Mouse (Mus musculus): ENCODE data around the gene Cenpm.

Cenpm gene

GRCm38 (mm10) chr15:82243311-82243710, 1.2 kb downstream of the Cenpm start:
- DNase-seq (ENCODE audit: low read depth), result no peak

DNA sequence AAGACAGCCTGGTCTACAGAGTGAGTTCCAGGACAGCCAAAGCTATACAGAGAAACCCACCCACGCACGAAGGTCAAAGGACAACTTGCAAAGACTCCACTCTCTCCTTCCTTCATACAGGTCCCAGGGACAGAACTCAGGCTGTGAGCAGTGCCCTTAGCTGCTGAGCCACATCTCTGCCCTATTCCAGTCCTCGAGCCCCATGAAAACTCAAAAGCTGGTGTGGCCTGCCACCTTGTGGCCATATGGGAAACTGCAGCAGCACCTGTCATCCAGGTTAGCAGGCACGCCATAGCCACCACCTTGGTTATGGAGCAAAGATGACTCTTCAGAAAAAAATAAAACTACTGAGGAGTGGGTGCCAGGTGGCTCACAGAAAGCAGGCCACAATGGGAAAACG, 8.0 kb downstream of the Cenpm start:
- peak; percentile 91 for DNase-seq (ENCODE audit: low read depth)

- DNase-seq (ENCODE audit: low read depth), result no peak
Observed at GRCm38 (mm10) chr15:82235661-82236060, 8.9 kb downstream of the Cenpm start.

GRCm38 (mm10) chr15:82232651-82233050, 11.9 kb downstream of the Cenpm start:
- DNase-seq (ENCODE audit: low read depth), result no peak

DNA sequence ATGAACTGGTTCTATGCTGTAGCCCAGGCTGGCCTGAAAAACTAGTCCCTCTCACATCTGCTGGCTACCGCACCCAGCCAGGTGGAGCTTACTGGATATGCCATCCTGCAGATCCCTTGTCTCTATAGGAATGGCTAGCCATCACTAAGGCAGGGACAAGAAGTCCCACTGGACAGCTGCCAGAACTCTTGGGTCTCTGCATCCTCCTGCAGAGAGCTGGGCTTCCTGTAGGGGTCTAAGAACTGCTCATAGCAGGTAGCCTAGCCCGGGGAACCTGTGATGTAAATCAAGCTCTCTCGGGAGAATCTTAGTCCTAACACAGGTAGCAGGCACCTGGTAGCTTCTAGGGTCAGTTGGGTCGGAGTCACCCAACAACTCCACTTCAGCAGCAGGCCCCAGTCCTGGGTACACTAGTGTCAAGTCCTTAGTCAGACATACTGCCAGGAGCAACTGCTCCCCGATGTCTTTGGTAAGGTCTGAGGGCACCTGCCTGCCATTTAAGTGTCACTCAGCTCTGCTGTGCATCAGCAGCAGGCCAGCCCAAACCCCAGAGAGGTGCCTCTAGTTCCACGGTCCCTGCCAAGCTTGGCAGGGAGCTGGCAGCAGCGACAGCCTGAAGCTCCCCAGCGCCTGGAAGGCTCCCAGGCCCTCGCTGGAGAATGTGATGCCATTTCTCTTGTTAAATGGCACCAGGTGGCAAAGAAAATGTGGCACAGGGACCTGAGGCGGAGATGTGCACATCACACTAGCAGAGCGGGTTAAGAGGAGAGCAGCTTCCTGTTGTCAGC, 12.8 kb downstream of the Cenpm start:
- no peak for DNase-seq (ENCODE audit: low read depth)

- DNase-seq (ENCODE audit: low read depth), result no peak
Observed at GRCm38 (mm10) chr15:82231100-82231499, 13.4 kb downstream of the Cenpm start.

GRCm38 (mm10) chr15:82230098-82230611, 14.4 kb downstream of the Cenpm start:
- DNase-seq (ENCODE audit: low read depth), result no peak

DNA sequence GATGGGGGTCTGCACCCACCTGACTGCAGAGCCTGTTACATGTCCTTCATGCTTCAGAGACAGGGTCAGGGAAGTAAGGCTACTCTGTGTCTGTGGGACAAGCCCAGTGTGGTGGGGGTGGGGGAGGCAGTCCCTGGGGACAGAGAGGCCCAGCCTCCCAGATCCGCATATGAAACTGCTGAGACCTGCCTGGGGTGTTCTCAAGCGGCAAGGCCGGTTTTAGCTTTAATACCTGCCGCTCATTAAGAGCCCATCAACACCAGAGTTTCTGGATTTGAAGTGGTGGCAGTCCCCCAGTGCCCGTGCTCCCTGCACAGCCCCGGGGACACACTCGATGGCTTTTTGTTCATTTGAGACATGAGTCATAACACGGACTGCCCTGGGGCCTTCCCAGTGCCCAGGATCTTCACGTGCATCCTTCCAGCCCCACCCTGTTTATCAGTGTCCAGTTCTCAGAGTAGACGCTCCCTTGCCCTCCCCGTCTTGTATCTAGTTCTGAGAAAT, 15.0 kb downstream of the Cenpm start:
- no peak for DNase-seq (ENCODE audit: low read depth)

DNA sequence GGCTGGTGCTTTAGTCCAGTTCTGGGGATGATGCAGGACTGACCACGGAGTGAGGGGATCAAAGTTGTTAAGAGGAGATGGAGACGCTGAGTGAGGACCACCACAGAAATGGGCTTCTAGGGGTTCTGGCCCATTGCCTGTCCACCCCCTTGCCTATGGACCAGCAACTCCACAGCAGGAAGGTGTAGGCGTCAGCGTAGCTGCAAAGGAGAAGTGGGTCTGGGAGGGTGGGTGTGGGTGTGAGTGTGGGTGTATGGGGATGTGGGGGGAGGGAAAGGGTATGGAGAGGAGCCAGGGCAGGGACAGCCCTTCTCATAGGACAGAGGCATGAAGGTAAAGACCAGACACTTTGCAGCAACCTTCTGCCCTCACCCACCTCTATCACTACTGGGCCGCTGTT, 18.8 kb downstream of the Cenpm start:
- DNase-seq (ENCODE audit: low read depth), result no peak

- DNase-seq (ENCODE audit: low read depth), result no peak
Observed at GRCm38 (mm10) chr15:82224602-82225215, 19.8 kb downstream of the Cenpm start.

DNA sequence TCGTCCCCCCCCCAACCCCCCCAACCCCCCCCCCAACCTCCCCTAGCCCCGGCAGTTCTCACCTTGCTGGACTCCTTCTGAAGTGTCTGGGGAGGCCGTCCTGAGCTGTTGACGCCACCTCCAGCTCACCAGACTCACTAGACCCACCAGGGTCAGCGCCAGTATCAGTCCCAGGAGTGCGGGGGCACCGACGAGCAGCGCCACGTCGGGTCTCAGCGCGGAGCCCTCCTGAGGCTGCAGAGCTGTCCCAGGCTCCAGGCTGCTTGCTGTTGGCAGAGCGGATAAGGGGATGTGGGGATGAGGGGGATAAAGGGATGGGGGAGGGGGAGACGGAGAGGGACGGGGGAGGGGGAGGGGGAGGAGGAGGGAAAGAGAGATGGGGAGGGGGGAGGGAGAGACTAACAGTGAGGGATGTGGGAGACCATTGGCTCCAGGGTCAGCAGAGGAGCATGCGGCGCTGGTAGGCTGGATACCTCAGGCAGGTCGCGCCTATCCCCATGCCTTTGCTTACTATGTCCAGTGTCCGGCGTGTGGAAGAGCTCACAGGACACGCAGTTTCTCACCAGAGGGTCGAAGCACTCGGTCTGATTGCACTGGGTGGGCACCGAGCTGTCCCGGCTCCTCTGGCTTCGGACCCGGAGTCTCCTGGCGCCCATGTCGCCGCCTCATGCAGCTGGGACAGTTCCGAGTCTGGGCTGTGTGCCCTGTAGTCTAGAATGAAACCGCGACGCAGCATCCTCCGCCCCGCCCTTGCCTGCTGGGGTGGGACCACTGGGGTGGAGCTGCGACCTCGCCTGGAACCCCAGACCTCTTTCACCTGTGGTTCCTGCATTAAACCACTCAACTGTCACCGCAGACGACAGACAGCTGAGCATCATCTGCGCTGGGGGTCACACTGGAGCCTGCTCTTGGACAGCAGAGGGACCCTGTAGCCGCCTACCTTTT, 20.6 kb downstream of the Cenpm start, which contains the start of gene Tnfrsf13c:
Gene Tnfrsf13c (minus strand): TSS at position 713 of the 945 bp plus-strand sequence.
- peak; percentile 56 for DNase-seq (ENCODE audit: low read depth)

- DNase-seq (ENCODE audit: low read depth), result no peak
Observed at GRCm38 (mm10) chr15:82223251-82223650, 21.3 kb downstream of the Cenpm start.

GRCm38 (mm10) chr15:82221104-82221860, 23.3 kb downstream of the Cenpm start:
- DNase-seq (ENCODE audit: low read depth), result no peak

GRCm38 (mm10) chr15:82220003-82220675, 24.4 kb downstream of the Cenpm start:
- no peak for DNase-seq (ENCODE audit: low read depth)

- DNase-seq (ENCODE audit: low read depth), result no peak
Observed at GRCm38 (mm10) chr15:82218778-82219666, 25.5 kb downstream of the Cenpm start.

- DNase-seq (ENCODE audit: low read depth), result no peak
Observed at GRCm38 (mm10) chr15:82217980-82218379, 26.6 kb downstream of the Cenpm start.

- DNase-seq (ENCODE audit: low read depth), result no peak
Observed at GRCm38 (mm10) chr15:82217039-82217438, 27.5 kb downstream of the Cenpm start.

DNA sequence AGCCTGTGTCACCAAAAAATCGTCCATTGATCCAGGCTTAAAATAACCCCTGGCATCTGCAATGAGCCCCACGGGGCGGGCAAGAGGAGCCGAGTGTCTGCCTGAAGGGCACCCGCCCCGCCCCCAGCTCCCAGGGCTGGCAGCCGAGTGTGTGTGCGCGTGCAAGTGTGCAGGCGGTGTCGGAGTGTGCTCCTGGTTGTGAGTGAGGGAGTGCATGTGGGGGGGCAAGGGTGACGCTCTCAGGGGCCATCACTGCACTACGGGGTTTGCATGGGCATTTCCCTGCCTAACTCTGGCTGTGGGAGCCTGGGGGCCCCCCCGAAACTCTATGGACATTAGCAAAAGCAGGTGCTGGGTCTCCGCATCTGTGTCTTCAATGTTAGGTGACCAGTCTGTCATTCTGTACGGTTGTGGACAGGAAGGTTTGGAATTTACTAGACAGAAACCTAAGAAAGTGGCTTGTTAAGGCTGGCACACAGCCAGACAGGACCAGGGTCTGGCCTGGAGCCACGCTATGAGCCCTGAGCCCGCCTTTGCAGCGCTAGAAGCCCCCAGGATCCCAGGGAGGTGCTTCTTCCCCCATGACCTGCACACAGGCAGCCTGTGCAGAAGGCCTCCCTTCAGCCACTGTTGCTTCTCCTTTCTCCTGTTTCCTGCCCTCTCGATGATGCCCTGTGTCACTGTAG, 28.3 kb downstream of the Cenpm start:
- DNase-seq (ENCODE audit: low read depth), result no peak

All from naive thymus-derived CD4-positive, alpha-beta T cell, adult 2 months (primary cell).